Mouse (Mus musculus) brain, adult 2 months (tissue): Measurements from ENCODE around the gene Bpifa1.
A peak's percentile ranks its signal among the peaks of the same experiment; 100 is the strongest.
"Not testable (repeated sequence)": the region's sequence is repeated elsewhere in the genome, so short reads cannot be mapped to it uniquely, and the experiment has no call there.

Source experiments
- DNase-seq: peaks from one replicate; pipeline ENCODE4 v3.0.0; 2011; ENCODE audit warnings: low read depth, low spot score

Gene Bpifa1

GRCm38 (mm10) chr2:154142580-154142979 is at the start of gene Bpifa1:
Gene Bpifa1, plus strand, starts transcription at chr2:154142880.
- DNase-seq, result no peak

DNA sequence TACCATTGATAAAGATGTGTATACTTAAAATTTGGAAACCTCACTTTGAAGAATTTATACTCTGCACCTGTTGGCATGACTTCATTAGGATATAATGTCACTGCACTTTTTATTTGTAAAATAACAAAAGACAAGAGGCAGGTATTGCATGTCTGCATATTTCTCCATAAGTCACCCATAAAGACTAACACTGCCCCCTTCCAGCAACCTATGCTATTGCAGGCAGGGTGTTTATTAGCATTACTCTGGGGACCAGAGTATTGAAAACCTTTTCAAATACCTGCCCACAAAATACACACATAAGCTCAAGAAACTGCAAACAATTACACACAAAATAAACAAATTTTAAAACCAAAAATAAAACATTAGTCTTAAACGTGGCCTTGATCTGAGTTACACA is 44.9 kb upstream of the Bpifa1 start:
- DNase-seq, result peak; percentile 11

DNA sequence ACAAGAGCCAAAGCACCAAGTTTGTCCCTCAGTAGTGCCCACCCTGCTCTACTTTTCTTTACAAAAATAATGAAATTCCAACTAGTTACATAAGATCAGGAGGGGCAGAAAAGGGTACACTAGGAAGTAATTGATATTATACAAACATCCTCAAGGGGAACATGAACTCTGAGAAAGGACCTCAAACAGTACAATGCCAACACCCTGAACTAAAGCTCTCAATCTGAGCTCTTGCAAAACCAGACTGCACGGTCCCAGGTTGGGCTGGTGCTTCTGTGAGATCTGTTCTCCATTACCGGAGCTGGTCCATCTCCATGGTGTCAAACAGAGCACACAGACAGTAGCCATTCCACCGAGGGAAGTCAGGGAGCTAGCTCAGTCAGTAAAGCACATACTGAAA is 25.3 kb upstream of the Bpifa1 start:
- DNase-seq, result no peak

DNA sequence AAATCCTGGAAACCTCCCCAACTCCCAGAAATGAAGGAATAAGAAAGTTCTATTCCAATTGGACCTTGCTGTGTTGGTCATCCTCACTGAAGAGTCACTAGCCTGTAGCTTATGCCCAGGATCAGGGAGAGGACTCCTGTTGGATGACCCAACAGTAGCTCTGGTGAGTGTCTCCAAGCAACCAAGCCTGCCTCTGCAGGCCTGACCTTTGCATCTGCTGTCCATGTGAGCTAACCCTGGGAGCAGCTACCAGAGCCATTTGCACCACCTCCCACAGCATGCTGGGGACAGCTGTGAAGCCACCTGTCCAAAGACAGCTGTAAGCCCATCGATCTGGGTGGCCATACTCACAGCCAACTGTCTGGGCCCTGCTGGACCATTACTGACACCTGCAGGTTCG is 12.6 kb upstream of the Bpifa1 start, which contains the start of gene Bpifa3:
Gene Bpifa3 (plus strand): TSS at position 217 of the 400 bp plus-strand sequence.
- DNase-seq, result no peak

DNA sequence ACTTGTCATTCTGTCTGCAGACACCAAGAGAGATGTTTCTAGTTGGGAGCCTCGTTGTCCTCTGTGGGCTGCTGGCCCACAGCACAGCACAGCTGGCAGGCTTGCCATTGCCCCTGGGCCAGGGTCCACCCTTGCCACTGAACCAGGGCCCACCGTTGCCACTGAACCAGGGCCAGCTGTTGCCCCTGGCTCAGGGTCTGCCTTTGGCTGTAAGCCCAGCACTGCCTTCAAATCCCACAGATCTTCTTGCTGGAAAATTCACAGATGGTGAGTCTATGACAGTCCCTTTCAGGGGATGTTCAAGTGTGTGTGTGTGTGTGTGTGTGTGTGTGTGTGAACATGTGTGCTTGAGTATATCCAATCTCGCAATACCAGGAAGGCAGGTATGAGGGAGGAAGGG is 1.1 kb downstream of the Bpifa1 start:
- no peak for DNase-seq

- no peak for DNase-seq
Measured at GRCm38 (mm10) chr2:154147496-154147895, 4.8 kb downstream of the Bpifa1 start.

DNA sequence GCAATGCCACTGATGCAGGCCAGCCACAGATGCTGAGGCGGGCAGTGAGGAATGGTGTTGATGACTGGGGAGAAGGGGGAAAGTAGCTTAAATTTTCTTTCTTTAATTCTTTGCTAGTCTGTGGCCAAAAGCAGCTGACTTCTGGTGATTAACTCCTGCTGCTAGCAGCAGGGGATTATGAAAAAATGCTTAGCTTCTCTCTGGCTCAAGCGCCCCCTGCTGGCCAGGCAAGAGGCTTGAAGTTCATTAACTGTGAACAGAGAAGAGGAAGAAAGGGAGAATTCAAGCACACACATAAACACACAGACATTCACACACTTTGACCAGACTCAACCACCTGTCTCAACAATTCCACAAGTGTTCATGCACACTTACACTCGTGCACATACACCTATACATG is 15.8 kb downstream of the Bpifa1 start:
- peak; percentile 53 for DNase-seq

DNA sequence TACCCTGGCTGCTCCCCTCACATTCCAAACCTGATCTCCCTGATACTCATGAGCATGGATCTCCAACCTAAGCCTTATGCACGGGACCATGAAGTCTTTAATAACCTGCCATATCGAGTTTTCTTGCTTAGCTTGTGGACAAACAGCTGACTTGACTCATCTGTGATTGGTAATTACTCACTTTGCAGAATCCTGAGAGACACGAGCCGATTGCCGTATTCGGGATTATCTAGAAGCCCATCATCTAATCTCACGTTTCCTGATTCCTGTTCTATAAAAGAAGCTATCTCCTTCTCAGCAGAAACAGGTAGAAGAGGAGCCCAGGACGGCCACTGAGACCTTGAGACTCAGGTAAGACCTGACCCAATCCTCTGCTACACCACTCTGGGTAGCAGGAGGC is 19.6 kb downstream of the Bpifa1 start, which contains the start of gene Bpifa5:
Gene Bpifa5 (plus strand): TSS at position 301 of the 400 bp plus-strand sequence.
- no peak for DNase-seq

DNA sequence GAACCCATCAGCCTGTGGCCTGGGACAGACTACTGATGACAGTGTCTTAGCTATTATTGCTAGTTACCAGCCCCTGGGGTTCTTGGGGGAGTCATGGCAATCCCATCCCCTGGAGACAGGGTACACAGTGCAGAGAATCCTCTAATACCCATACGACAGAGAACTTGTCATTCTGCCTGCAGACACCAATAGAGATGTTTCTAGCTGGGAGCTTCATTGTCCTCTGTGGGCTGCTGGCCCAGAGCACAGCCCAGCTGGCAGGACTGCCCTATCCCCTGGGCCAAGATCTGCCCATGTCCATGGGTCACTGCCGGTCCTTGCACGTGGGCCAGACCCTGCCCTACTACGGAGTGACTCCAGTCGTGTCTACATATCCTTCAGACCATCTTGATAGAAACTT is 20.6 kb downstream of the Bpifa1 start:
- DNase-seq, result no peak

- no peak for DNase-seq
Measured at GRCm38 (mm10) chr2:154169172-154169571, 26.5 kb downstream of the Bpifa1 start.

- DNase-seq, result no peak
Measured at GRCm38 (mm10) chr2:154171621-154172020, 28.9 kb downstream of the Bpifa1 start.

DNA sequence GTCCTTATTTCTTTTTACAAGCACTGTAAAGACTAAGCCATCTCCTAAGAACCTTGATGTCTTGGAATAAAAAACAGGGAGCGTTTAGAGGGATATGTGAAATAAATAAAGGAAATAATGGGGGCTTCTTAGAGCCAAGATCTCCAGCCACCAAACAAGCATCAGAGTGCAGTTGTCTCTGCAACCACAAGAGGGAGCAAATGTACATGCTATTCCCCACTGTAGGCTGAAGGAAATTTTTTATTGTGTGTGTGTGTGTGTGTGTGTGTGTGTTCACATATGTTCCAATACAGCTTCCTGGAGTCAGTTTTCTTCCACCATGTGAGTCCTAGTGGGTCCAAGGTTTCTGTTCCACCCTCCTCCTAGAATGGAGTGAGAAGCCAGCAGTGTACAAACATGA is 30.6 kb downstream of the Bpifa1 start:
- peak; percentile 65 for DNase-seq

DNA sequence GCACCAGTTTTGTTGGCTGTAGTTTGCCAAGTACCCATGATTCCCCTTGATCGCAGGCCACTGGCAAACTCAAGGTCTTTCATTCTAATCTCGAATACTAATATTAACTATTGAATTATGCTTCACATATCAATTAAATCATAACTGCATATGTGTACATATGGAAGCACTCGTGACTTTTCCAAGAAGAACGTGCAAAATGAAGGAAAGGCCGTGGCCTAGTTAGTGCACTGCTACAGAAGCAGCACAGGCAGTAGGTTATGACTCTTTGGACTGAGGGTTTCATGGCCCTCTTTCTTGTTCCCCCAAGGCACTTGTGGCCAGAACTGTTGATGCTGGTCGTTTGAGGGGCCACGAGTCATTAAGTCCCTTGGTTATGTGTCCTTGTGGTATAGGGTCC is 39.2 kb downstream of the Bpifa1 start:
- not testable (repeated sequence) for DNase-seq

- peak; percentile 71 for DNase-seq
Measured at GRCm38 (mm10) chr2:154183061-154183460, 40.4 kb downstream of the Bpifa1 start.

GRCm38 (mm10) chr2:154185319-154185718 is 42.6 kb downstream of the Bpifa1 start:
- peak; percentile 19 for DNase-seq

GRCm38 (mm10) chr2:154185748-154186147 is 43.1 kb downstream of the Bpifa1 start:
- DNase-seq, result peak; percentile 45

DNA sequence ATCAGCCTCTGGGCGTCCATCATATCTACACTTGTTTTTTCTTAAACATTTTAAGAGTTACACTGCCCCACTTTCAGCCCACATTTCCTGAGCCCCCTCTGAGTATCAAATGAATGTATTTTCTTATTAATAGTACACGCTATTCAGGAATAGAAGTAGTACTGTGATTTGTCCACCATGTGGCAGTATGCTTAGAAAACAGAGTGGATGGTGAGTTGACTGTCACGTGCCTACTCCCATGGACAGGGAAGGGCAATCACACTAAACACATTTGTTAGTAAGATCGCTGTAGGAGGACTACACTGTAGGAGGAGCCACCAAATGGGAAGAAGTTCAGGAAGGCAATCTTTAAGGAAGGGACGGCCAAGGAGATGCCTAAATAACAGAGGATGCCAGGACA is 44.8 kb downstream of the Bpifa1 start:
- peak; percentile 18 for DNase-seq

GRCm38 (mm10) chr2:154189877-154190434 is 47.3 kb downstream of the Bpifa1 start:
- DNase-seq, result no peak

DNA sequence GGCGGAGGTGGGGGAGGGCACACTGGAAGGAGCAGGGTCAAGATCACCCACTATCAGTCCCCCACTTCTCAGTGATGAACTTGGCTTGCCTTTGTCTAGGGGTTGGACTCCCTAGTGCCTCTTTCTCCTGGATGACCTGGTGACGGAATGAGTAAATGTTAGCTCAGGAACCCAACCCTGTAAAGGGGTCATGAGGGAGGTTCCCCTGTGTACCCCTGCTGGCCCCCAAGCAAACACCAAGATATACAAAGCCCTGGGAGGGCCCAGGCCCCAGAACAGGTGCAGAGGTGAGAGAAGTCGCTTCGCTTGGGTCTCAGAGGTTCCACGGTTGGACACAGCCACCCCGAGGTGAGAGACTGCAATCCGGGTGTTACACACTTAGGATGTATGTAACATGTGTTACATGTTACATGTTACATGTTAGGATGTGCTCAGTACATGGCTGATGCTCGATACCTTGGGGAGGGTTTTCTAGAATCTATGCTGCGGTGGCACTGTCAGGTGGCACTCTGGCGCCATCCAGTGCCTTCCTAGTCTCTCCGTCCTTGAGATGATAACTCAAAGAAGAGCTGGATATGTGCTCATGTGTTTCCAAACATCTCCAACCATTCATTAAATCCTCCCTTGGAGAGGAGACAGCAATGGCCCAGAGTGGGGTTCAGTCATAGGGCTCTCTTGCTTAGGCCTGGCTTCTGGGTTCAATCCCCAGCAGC is 48.0 kb downstream of the Bpifa1 start, which contains the start of gene Bpifb1:
Gene Bpifb1 (plus strand): TSS at position 273 of the 713 bp plus-strand sequence.
- DNase-seq, result peak; percentile 6

DNA sequence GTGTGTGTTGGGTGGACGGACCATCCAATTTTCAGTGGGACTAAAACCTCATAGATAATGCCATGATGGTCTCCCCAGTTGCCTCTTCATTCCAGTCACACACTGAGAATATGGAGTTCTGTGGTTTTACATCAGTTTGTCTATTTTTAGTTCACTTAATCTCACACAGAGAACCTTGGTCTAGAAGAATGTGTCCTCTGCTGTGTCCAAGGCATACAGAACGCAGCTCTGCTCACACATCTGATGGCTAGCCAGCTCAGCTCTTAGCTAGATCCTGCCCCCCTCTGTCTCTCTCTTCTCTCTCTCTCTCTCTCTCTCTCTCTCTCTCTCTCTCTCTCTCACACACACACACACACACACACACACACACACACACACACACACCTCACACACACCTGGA is 49.5 kb downstream of the Bpifa1 start:
- DNase-seq, result peak; percentile 31

DNA sequence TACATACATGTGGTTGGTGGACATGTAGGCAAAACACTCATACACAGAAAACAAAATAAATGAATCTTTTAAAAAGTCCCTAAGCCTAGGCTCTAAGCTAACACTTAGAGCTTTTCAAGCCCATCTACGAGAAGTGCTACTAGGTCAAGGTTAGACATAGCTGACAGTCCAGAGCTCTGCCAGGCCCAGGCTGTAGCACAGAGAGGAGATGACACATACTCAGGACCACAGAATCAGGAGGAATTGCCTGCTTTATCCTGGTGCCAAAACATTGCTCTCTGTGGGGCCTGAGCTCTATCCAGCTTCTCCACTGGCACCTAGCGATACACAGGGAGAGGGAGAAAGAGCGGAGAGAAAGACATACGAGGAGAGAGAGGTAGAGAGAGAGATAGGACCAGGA is 50.4 kb downstream of the Bpifa1 start:
- DNase-seq, result no peak

DNA sequence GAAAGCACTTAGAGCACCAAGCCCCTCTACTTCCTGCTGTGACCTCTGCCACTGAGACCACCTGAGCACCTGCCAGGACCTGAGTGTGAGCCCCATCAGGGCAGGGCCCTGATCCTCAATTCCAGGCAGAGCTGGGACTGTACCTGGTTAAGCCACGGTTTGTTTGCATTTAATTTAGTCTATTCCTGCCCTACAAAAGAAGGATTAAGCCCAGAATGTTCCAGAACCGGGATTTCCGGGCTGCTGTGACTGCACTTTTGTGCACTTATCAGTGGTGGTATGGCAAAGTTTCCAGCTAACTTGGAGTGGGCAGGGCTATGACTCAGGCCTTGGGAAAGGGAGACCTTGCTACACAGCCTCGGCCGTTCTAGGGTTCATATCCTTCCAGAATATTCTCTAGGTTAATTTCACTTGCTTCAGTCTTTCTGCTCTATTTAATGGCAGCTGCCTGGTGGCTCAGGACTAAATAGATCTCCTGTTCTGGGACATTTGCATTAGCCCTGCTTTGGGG is 51.4 kb downstream of the Bpifa1 start:
- DNase-seq, result no peak

- DNase-seq, result no peak
Measured at GRCm38 (mm10) chr2:154197036-154197435, 54.4 kb downstream of the Bpifa1 start.
